Mouse (Mus musculus): Measurements from ENCODE around the gene Fkrp. TPM values are rescaled to one million over a fixed set of nuclear protein-coding genes. Genes with fewer than 3 reads are reported as not detected.

The Fkrp gene
- polyA plus RNA-seq, 1 experiment = 24.5 TPM

GRCm38 (mm10) chr7:16841561-16842560 is 25.3 kb upstream of the Fkrp start:
- TF ChIP-seq POLR2A (IDR thresholded peaks at IDR 0.05; ENCODE audit: low read depth, low read length) (0 out of 2 replicates have a peak, but pooled peaks have one; percentile 9), CTCF (IDR thresholded peaks at IDR 0.05; ENCODE audit: extremely low read depth, insufficient read length, insufficient replicate concordance, low read depth, low read length) (no peak)
- 44% methylated on average over 11 of the region's 11 CpGs for whole genome bisulfite sequencing
- H3K4me1 ChIP-seq (ENCODE audit: control insufficient read depth, insufficient read depth, insufficient read length, low read length) = peaks cover 20% of the 10 kb centered on the region
- H3K36me3 ChIP-seq (ENCODE audit: control insufficient read depth, insufficient read depth, low read length) = peaks cover 23% of the 10 kb centered on the region
- no peaks in the 10 kb centered on the region for H3K27me3 ChIP-seq (ENCODE audit: control insufficient read depth, insufficient read depth, low read length)
- peak overlapping the region; percentile 80 for H3K4me3 ChIP-seq (ENCODE audit: low read depth, low read length)
- peak overlapping the region; percentile 83 for H3K27ac ChIP-seq (ENCODE audit: insufficient read depth, low read depth, low read length)

- TF ChIP-seq CTCF (IDR thresholded peaks at IDR 0.05; ENCODE audit: extremely low read depth, insufficient read length, insufficient replicate concordance, low read depth, low read length) (no peak), POLR2A (IDR thresholded peaks at IDR 0.05; ENCODE audit: low read depth, low read length) (no peak)
- H3K4me1 ChIP-seq (ENCODE audit: control insufficient read depth, insufficient read depth, insufficient read length, low read length) = peaks cover 20% of the 10 kb centered on the region
- 77% methylated on average over 4 of the region's 4 CpGs for WGBS
- no peaks in the 10 kb centered on the region for H3K27me3 ChIP-seq (ENCODE audit: control insufficient read depth, insufficient read depth, low read length)
- H3K36me3 ChIP-seq (ENCODE audit: control insufficient read depth, insufficient read depth, low read length) = peaks cover 23% of the 10 kb centered on the region
- peak overlapping the region; percentile 83 for H3K27ac ChIP-seq (ENCODE audit: insufficient read depth, low read depth, low read length)
- H3K4me3 ChIP-seq (ENCODE audit: low read depth, low read length) = no peak overlapping the region
Observed at GRCm38 (mm10) chr7:16841078-16841477, 24.5 kb upstream of the Fkrp start.

- Histone ChIP-seq H3K4me3 (ENCODE audit: low read depth, low read length) (no peak overlapping the region), H3K27me3 (ENCODE audit: control insufficient read depth, insufficient read depth, low read length) (no peaks in the 10 kb centered on the region), H3K27ac (ENCODE audit: insufficient read depth, low read depth, low read length) (no peak overlapping the region), H3K4me1 (ENCODE audit: control insufficient read depth, insufficient read depth, insufficient read length, low read length) (peaks cover 16% of the 10 kb centered on the region), H3K36me3 (ENCODE audit: control insufficient read depth, insufficient read depth, low read length) (peaks cover 26% of the 10 kb centered on the region)
- TF ChIP-seq POLR2A (IDR thresholded peaks at IDR 0.05; ENCODE audit: low read depth, low read length) = no peak
- no peak for TF ChIP-seq CTCF (IDR thresholded peaks at IDR 0.05; ENCODE audit: extremely low read depth, insufficient read length, insufficient replicate concordance, low read depth, low read length)
- 86% methylated on average over 2 of the region's 2 CpGs for WGBS
Observed at GRCm38 (mm10) chr7:16840109-16840491, 23.6 kb upstream of the Fkrp start.

- H3K27ac ChIP-seq (ENCODE audit: insufficient read depth, low read depth, low read length) = no peak overlapping the region
- TF ChIP-seq POLR2A (IDR thresholded peaks at IDR 0.05; ENCODE audit: low read depth, low read length) (no peak), CTCF (IDR thresholded peaks at IDR 0.05; ENCODE audit: extremely low read depth, insufficient read length, insufficient replicate concordance, low read depth, low read length) (no peak)
- H3K36me3 ChIP-seq (ENCODE audit: control insufficient read depth, insufficient read depth, low read length) = peaks cover 32% of the 10 kb centered on the region
- peaks cover 16% of the 10 kb centered on the region for H3K4me1 ChIP-seq (ENCODE audit: control insufficient read depth, insufficient read depth, insufficient read length, low read length)
- no peak overlapping the region for H3K4me3 ChIP-seq (ENCODE audit: low read depth, low read length)
- WGBS = 92% methylated on average over 12 of the region's 12 CpGs
- no peaks in the 10 kb centered on the region for H3K27me3 ChIP-seq (ENCODE audit: control insufficient read depth, insufficient read depth, low read length)
Observed at GRCm38 (mm10) chr7:16839427-16840108, 23.0 kb upstream of the Fkrp start.

- whole genome bisulfite sequencing = 60% methylated on average over 6 of the region's 6 CpGs
- no peak overlapping the region for H3K4me3 ChIP-seq (ENCODE audit: low read depth, low read length)
Observed at GRCm38 (mm10) chr7:16838804-16839426, 22.4 kb upstream of the Fkrp start.

GRCm38 (mm10) chr7:16837916-16838803 is 21.6 kb upstream of the Fkrp start:
- Histone ChIP-seq H3K4me1 (ENCODE audit: control insufficient read depth, insufficient read depth, insufficient read length, low read length) (peaks cover 11% of the 10 kb centered on the region), H3K36me3 (ENCODE audit: control insufficient read depth, insufficient read depth, low read length) (peaks cover 41% of the 10 kb centered on the region), H3K27me3 (ENCODE audit: control insufficient read depth, insufficient read depth, low read length) (no peaks in the 10 kb centered on the region), H3K4me3 (ENCODE audit: low read depth, low read length) (no peak overlapping the region), H3K27ac (ENCODE audit: insufficient read depth, low read depth, low read length) (no peak overlapping the region)
- WGBS = 87% methylated on average over 18 of the region's 18 CpGs
- TF ChIP-seq CTCF (IDR thresholded peaks at IDR 0.05; ENCODE audit: extremely low read depth, insufficient read length, insufficient replicate concordance, low read depth, low read length) (no peak), POLR2A (IDR thresholded peaks at IDR 0.05; ENCODE audit: low read depth, low read length) (no peak)

More at GRCm38 (mm10) chr7:16838804-16839426, 22.4 kb upstream of the Fkrp start:
- Histone ChIP-seq H3K27ac (ENCODE audit: insufficient read depth, low read depth, low read length) (no peak overlapping the region), H3K27me3 (ENCODE audit: control insufficient read depth, insufficient read depth, low read length) (no peaks in the 10 kb centered on the region), H3K36me3 (ENCODE audit: control insufficient read depth, insufficient read depth, low read length) (peaks cover 37% of the 10 kb centered on the region), H3K4me1 (ENCODE audit: control insufficient read depth, insufficient read depth, insufficient read length, low read length) (peaks cover 13% of the 10 kb centered on the region)
- TF ChIP-seq POLR2A (IDR thresholded peaks at IDR 0.05; ENCODE audit: low read depth, low read length) = no peak
- no peak for TF ChIP-seq CTCF (IDR thresholded peaks at IDR 0.05; ENCODE audit: extremely low read depth, insufficient read length, insufficient replicate concordance, low read depth, low read length)

Measured in small intestine, adult 2 months (tissue).